Mouse (Mus musculus): ENCODE data around the gene Tmem107. TPM values are rescaled to one million over a fixed set of nuclear protein-coding genes. Genes with fewer than 3 reads are reported as not detected.

The Tmem107 gene
- polyA plus RNA-seq, 1 experiment: 13.4 TPM

DNA sequence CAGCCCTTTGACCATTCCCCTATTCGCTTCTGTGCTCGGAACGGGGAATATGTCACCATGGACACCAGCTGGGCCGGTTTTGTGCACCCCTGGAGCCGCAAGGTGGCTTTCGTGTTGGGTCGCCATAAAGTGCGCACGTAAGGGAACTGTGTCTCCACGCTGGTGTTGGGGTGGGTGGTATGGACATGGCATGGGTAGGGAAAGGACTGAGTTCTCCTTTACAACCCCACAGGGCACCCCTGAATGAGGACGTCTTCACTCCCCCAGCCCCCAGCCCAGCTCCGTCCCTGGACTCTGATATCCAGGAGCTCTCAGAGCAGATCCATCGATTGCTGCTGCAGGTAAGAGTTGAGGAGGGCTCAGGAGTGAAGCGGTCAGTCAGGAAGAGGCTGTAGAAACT lies 32.5 kb downstream of the Tmem107 start:
- peak; percentile 28 to 31 for DNase-seq
- TF ChIP-seq POLR2A (IDR thresholded peaks at IDR 0.05; ENCODE audit: borderline replicate concordance, insufficient read depth, low read length): no peak
- 95% methylated on average over 14 of the region's 14 CpGs for WGBS
- H3K27me3 ChIP-seq (ENCODE audit: control insufficient read depth, insufficient read depth, low read length): no peaks in the 10 kb centered on the region
- peaks cover 44% of the 10 kb centered on the region for H3K4me1 ChIP-seq (ENCODE audit: control insufficient read depth, insufficient read depth, low read length)
- H3K27ac ChIP-seq (ENCODE audit: insufficient read depth, low read length): no peak overlapping the region
- H3K4me3 ChIP-seq (replicated peaks; ENCODE audit: insufficient read depth, low read depth, low read length): no peak overlapping the region

GRCm38 (mm10) chr11:69103531-69104435 lies 33.2 kb downstream of the Tmem107 start:
- DNase-seq: peak; percentile 22 to 27
- no peak overlapping the region for H3K27ac ChIP-seq (ENCODE audit: insufficient read depth, low read length)
- no peaks in the 10 kb centered on the region for H3K27me3 ChIP-seq (ENCODE audit: control insufficient read depth, insufficient read depth, low read length)
- no peak for TF ChIP-seq POLR2A (IDR thresholded peaks at IDR 0.05; ENCODE audit: borderline replicate concordance, insufficient read depth, low read length)
- TF ChIP-seq CTCF (IDR thresholded peaks at IDR 0.05; ENCODE audit: borderline replicate concordance, insufficient read depth, low read depth, low read length): no peak
- H3K4me1 ChIP-seq (ENCODE audit: control insufficient read depth, insufficient read depth, low read length): peaks cover 39% of the 10 kb centered on the region
- no peak overlapping the region for H3K4me3 ChIP-seq (replicated peaks; ENCODE audit: insufficient read depth, low read depth, low read length)
- 89% methylated on average over 15 of the region's 15 CpGs for WGBS

DNA sequence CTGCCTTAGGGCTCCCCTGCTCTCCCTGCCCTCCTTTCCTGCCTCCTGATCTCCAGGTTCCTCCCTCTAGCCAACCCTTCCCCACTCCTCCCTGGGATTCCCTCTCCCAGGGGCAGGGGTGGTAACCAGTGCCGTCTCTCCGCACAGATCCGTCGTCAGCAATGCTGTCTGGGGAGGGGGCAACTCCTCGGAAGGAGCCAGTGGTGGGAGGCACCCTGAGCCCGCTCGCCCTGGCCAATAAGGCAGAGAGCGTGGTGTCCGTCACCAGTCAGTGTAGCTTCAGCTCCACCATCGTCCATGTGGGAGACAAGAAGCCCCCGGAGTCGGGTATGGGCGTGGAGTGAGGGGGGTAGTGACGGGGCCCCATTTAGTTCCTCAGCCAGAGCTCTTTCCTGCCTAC lies 33.9 kb downstream of the Tmem107 start:
- H3K4me3 ChIP-seq (replicated peaks; ENCODE audit: insufficient read depth, low read depth, low read length): no peak overlapping the region
- H3K27ac ChIP-seq (ENCODE audit: insufficient read depth, low read length): no peak overlapping the region
- H3K4me1 ChIP-seq (ENCODE audit: control insufficient read depth, insufficient read depth, low read length): peaks cover 39% of the 10 kb centered on the region
- DNase-seq: peak in 1 of 2 experiments; percentile 19
- H3K27me3 ChIP-seq (ENCODE audit: control insufficient read depth, insufficient read depth, low read length): no peaks in the 10 kb centered on the region
- TF ChIP-seq POLR2A (IDR thresholded peaks at IDR 0.05; ENCODE audit: borderline replicate concordance, insufficient read depth, low read length) (no peak), CTCF (IDR thresholded peaks at IDR 0.05; ENCODE audit: borderline replicate concordance, insufficient read depth, low read depth, low read length) (no peak)
- 89% methylated on average over 14 of the region's 14 CpGs for WGBS

DNA sequence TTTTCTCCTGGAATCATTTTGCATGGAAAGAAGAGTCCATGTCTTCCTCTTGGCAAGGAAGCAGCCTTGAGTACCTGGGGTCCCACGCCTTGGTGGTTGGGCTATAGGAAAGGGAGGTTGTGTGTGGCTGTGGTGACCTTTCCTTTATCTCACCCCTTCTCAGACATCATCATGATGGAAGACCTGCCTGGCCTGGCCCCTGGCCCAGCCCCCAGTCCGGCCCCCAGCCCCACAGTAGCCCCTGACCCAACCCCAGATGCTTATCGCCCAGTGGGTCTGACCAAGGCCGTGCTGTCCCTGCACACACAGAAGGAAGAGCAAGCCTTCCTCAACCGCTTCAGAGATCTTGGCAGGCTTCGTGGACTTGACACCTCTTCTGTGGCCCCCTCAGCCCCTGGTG lies 34.6 kb downstream of the Tmem107 start:
- DNase-seq: no peak
- Histone ChIP-seq H3K27me3 (ENCODE audit: control insufficient read depth, insufficient read depth, low read length) (no peaks in the 10 kb centered on the region), H3K4me1 (ENCODE audit: control insufficient read depth, insufficient read depth, low read length) (peaks cover 39% of the 10 kb centered on the region), H3K4me3 (replicated peaks; ENCODE audit: insufficient read depth, low read depth, low read length) (no peak overlapping the region), H3K27ac (ENCODE audit: insufficient read depth, low read length) (no peak overlapping the region)
- WGBS: 88% methylated on average over 6 of the region's 6 CpGs
- TF ChIP-seq POLR2A (IDR thresholded peaks at IDR 0.05; ENCODE audit: borderline replicate concordance, insufficient read depth, low read length): no peak

DNA sequence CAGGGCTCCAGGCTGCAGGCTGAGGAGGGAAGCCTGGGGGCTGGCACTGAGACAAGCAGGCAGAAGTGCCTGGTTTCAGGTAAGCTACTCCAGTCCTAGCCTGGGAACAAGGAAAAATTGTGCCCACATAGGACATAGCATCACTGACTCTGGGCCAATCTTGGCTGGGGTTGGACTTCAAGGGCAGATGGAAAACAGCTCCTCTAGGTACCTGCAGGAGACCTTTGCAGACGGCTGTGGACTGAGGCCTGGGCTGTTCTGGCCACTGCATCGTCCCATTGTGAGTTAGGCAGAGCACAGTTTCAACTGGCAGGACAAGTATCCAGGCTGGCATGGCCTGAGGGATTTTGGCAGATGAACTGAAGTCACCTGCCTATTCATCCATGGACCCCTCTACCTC lies 35.2 kb downstream of the Tmem107 start:
- WGBS: 11% methylated on average over 2 of the region's 2 CpGs
- Histone ChIP-seq H3K27me3 (ENCODE audit: control insufficient read depth, insufficient read depth, low read length) (no peaks in the 10 kb centered on the region), H3K27ac (ENCODE audit: insufficient read depth, low read length) (no peak overlapping the region), H3K4me1 (ENCODE audit: control insufficient read depth, insufficient read depth, low read length) (peaks cover 36% of the 10 kb centered on the region), H3K4me3 (replicated peaks; ENCODE audit: insufficient read depth, low read depth, low read length) (no peak overlapping the region)
- TF ChIP-seq CTCF (IDR thresholded peaks at IDR 0.05; ENCODE audit: borderline replicate concordance, insufficient read depth, low read depth, low read length) (no peak), POLR2A (IDR thresholded peaks at IDR 0.05; ENCODE audit: borderline replicate concordance, insufficient read depth, low read length) (no peak)
- peak in 1 of 2 experiments; percentile 27 for DNase-seq

DNA sequence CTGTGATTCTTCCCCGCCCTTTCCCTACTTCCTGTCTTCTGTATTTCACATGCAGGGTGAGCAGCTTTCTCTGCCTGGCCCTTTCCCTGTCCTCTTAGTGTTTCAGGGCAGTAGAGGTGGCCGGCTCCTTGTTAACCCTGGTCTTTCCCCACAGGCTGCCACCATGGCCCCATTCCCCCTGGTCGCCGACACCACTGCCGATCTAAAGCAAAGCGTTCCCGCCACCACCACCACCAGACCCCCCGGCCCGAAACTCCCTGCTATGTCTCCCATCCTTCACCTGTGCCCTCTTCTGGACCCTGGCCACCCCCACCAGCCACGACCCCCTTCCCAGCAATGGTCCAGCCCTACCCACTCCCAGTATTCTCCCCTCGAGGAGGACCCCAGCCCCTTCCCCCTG lies 35.7 kb downstream of the Tmem107 start:
- WGBS: 89% methylated on average over 11 of the region's 11 CpGs

DNA sequence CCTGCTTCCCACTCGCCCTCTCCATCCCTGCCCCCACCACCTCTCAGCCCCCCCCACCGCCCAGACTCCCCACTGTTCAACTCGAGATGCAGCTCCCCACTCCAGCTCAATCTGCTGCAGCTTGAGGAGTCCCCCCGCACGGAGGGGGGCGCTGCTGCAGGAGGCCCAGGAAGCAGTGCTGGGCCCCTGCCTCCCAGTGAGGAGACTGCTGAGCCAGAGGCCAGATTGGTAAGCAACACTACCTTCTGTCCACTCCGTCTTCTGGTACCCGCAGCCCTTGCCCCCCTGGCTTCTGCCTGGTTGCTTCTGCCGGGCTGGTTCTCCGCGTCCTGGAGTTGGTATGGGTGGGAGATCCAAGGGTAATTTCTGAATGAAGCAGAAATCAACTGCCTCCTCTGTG lies 36.2 kb downstream of the Tmem107 start:
- H3K27me3 ChIP-seq (ENCODE audit: control insufficient read depth, insufficient read depth, low read length): no peaks in the 10 kb centered on the region
- DNase-seq: peak in 1 of 2 experiments; percentile 22
- peaks cover 27% of the 10 kb centered on the region for H3K4me1 ChIP-seq (ENCODE audit: control insufficient read depth, insufficient read depth, low read length)
- H3K27ac ChIP-seq (ENCODE audit: insufficient read depth, low read length): no peak overlapping the region
- TF ChIP-seq CTCF (IDR thresholded peaks at IDR 0.05; ENCODE audit: borderline replicate concordance, insufficient read depth, low read depth, low read length) (no peak), POLR2A (IDR thresholded peaks at IDR 0.05; ENCODE audit: borderline replicate concordance, insufficient read depth, low read length) (no peak)
- H3K4me3 ChIP-seq (replicated peaks; ENCODE audit: insufficient read depth, low read depth, low read length): no peak overlapping the region
- WGBS: 67% methylated on average over 11 of the region's 11 CpGs

More for the DNA sequence above, 35.7 kb downstream of the Tmem107 start:
- Histone ChIP-seq H3K27me3 (ENCODE audit: control insufficient read depth, insufficient read depth, low read length) (no peaks in the 10 kb centered on the region), H3K4me3 (replicated peaks; ENCODE audit: insufficient read depth, low read depth, low read length) (no peak overlapping the region), H3K27ac (ENCODE audit: insufficient read depth, low read length) (no peak overlapping the region), H3K4me1 (ENCODE audit: control insufficient read depth, insufficient read depth, low read length) (peaks cover 31% of the 10 kb centered on the region)
- DNase-seq: no peak
- TF ChIP-seq CTCF (IDR thresholded peaks at IDR 0.05; ENCODE audit: borderline replicate concordance, insufficient read depth, low read depth, low read length) (no peak), POLR2A (IDR thresholded peaks at IDR 0.05; ENCODE audit: borderline replicate concordance, insufficient read depth, low read length) (no peak)

GRCm38 (mm10) chr11:69107676-69108075 lies 37.1 kb downstream of the Tmem107 start:
- Histone ChIP-seq H3K27me3 (ENCODE audit: control insufficient read depth, insufficient read depth, low read length) (no peaks in the 10 kb centered on the region), H3K4me3 (replicated peaks; ENCODE audit: insufficient read depth, low read depth, low read length) (no peak overlapping the region), H3K4me1 (ENCODE audit: control insufficient read depth, insufficient read depth, low read length) (peaks cover 20% of the 10 kb centered on the region), H3K27ac (ENCODE audit: insufficient read depth, low read length) (no peak overlapping the region)
- TF ChIP-seq POLR2A (IDR thresholded peaks at IDR 0.05; ENCODE audit: borderline replicate concordance, insufficient read depth, low read length): no peak
- TF ChIP-seq CTCF (IDR thresholded peaks at IDR 0.05; ENCODE audit: borderline replicate concordance, insufficient read depth, low read depth, low read length): no peak
- DNase-seq: peak; percentile 15 to 25
- WGBS: 84% methylated on average over 11 of the region's 11 CpGs

All from cerebellum, adult 2 months (tissue).